Mouse (Mus musculus): Measurements from ENCODE around the gene Hes7.

- TF ChIP-seq EP300 (IDR thresholded peaks at IDR 0.05; ENCODE audit: insufficient read depth, low read depth, low read length) (no peak), CTCF (IDR thresholded peaks at IDR 0.05; ENCODE audit: low read depth, low read length) (no peak)
These were observed 15.2 kb downstream of the Hes7 start for GRCm38 (mm10) chr11:69135361-69135760.

Measured in ES-Bruce4 (cell line).